Mouse (Mus musculus) heart, postnatal 36 days (tissue): ENCODE measurements around the gene Olfr218. TPM values are rescaled to one million over a fixed set of nuclear protein-coding genes. Genes with fewer than 3 reads are reported as not detected.
"Not testable (repeated sequence)": the region's sequence is repeated elsewhere in the genome, so short reads cannot be mapped to it uniquely, and the experiment has no call there.

ENCODE experiments used
- DNase-seq, 2 experiments: peaks; one replicate each; pipeline ENCODE4 v3.0.0; 2021 to 2022
- intact Hi-C: fragments of 180-260 bp; cut with DNase I; formaldehyde crosslinking; loops from one replicate; pipeline ENCODE4 v1.15.1; 2025
- total RNA-seq, 2 experiments: library from RNA; stranded (reverse); gene quantifications; 2 replicates each; pipeline ENCODE4 v1.2.3; 2021

The Olfr218 gene
- not detected for total RNA-seq

DNA sequence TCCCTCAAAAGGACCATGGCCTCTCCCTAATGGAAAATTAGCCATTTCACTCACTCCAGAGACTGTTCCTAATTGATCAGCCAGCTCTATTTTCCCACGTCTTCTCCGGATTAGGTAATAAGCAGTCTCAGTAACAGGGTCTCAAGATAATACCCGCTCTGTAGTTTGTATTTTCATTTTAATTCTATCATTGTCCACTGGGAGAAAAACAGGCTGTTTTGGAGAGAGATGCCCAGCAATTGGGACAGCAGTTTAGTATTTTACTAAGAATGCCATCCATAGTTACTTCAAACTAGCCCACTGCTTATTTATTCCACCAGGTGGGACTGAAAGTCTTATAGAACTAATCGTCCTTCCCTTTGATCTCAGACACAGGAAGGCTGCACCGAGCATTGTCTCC is at the start of gene Olfr218:
TSS of gene Olfr218 (plus strand) at position 301 of the 400 bp plus-strand sequence.
- intact Hi-C loops, result no loop called here
- no peak for DNase-seq

GRCm38 (mm10) chr1:173174154-173174842 is 23.3 kb upstream of the Olfr218 start:
- intact Hi-C loops, result no loop called here
- DNase-seq, result no peak

DNA sequence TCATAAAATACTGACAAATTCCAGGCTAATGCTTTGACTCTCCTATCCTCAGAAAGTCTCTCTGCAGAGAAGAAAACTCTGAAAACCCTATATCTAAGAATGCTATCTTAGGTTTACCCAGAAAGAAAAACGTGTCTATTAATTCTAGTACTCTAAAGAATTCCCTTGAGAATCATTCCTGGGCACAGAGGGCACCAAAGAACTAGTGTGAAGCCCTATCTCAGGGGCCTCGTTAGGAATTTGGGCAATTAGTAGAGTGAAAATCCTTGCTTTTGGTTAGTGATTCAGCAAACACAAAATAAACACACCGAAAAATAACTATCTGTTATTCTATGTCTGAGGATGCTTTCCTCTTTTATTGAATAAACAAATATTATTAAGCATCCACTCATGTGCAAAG is 7.1 kb upstream of the Olfr218 start, which contains the start of gene Olfr1406:
TSS of gene Olfr1406 (minus strand) at position 101 of the 400 bp plus-strand sequence.
- intact Hi-C loops, result no loop called here
- DNase-seq, result no peak

GRCm38 (mm10) chr1:173192059-173192458 is 5.5 kb upstream of the Olfr218 start:
- intact Hi-C loops, result no loop called here

DNA sequence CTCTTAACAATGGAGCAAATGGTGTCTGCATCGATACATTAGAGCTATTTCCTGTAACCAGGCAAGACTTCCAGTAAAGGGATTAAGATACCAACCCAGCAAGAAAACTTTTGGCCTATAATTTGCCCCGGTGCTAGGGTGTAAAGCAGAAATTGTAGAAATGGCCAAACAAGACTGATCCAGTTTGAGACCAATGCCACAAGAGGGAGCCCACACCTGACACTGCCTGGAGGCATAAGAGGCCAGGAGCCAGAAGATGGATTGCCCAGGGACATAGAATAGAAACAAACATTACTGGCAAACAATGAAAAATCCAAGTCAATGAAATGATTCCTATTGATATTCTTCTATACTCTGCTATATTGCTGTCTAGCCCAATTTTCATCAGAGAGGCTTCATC is 1.2 kb upstream of the Olfr218 start:
- intact Hi-C loops, result no loop called here
- no peak for DNase-seq

More at GRCm38 (mm10) chr1:173192059-173192458, 5.5 kb upstream of the Olfr218 start:
- DNase-seq, result no peak

DNA sequence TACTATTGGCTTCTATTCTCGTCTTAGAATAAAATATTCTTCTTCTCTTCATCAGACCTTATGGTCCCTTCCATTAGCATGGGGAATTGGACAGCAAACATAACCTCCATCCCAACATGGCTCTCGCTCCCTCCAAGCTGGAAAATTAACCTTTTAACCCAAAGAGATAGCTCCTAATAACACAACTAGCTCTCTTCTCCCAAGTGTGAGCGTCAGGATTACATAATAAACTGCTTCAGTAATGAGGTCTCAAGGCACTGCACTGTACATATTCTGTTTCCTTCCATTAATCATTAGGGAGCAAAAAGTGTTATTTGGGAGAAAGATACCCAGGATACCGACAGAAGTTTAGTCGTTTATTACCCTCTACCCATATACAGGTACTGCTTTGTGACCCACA is 14.5 kb downstream of the Olfr218 start, which contains the start of gene Olfr1404:
TSS of gene Olfr1404 (plus strand) at position 301 of the 400 bp plus-strand sequence.
- intact Hi-C loops, result no loop called here
- no peak for DNase-seq

- DNase-seq, result no peak
- intact Hi-C loops, result no loop called here
Measured at GRCm38 (mm10) chr1:173216481-173216880, 18.9 kb downstream of the Olfr218 start.

DNA sequence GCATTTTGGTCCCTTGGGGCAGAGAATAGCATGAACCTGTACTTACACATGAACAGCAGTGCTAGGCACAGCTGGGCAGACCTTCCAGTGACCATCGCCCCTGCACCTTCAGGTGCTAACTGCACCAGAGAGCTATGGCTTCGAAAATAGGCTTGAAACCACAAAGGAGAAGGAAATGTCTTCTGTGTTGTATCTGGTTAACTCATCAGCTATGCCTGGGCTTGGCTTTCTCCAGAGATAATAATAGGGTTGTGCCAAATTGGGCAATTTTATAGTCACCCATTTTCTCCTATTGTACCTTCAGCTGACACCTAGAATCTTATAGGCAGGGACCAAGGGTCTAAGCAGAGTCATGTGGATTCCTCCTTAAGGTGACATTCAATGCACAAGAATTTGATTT is 29.5 kb downstream of the Olfr218 start, which contains the start of gene Fcer1a:
TSS of gene Fcer1a (minus strand) at position 134 of the 400 bp plus-strand sequence.
- intact Hi-C loops, result no loop called here
- DNase-seq, result no peak

DNA sequence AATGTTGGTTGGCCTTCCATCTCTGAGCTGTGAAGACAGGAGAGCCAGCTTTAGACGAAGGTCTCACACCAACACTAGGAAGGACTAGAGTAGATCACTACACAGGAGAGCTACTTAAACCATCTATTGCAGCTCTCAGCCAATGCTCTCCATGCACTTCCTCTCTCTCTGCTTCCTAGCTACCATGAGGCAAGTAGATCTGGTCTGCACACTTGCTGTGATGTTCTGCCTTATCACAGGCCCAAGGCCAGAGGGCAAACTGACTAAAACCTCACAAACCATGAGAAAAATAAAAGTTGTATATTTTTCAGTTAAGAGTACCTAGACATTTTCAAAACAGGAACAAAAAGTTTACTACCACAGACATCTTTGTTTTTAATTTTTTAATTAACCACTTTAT is 39.4 kb downstream of the Olfr218 start:
- intact Hi-C loops, DNase-seq: not testable (repeated sequence)

GRCm38 (mm10) chr1:173249888-173250287 is 52.3 kb downstream of the Olfr218 start:
- DNase-seq, result no peak
- intact Hi-C loops, result no loop called here

Other genes with a start within 250 kb of the Olfr218 start
- gene Olfr16, start 247.4 kb upstream of the Olfr218 start, total RNA-seq, result not detected
- gene Olfr1408, start 60.4 kb upstream of the Olfr218 start, total RNA-seq, result not detected
- not detected for gene Olfr1406, start 7.2 kb upstream of the Olfr218 start, total RNA-seq
- not detected for gene Olfr1404, start 14.6 kb downstream of the Olfr218 start, total RNA-seq
- gene Fcer1a, start 29.4 kb downstream of the Olfr218 start, total RNA-seq, result not detected
- not detected for gene Olfr418, start 68.2 kb downstream of the Olfr218 start, total RNA-seq
- gene Mptx2, start 80.0 kb downstream of the Olfr218 start, total RNA-seq, result not detected
- gene Ackr1, start 135.9 kb downstream of the Olfr218 start, total RNA-seq, result under 1 TPM; 0.38 to 0.78 TPM
- 1 to 10 TPM; 1.2 to 1.4 TPM for gene Aim2, start 153.1 kb downstream of the Olfr218 start, total RNA-seq
- gene Cadm3, start 169.9 kb downstream of the Olfr218 start, total RNA-seq, result 1 to 10 TPM; 1.9 to 2.5 TPM